Mouse (Mus musculus): ENCODE data around the gene Aox3.

Gene Aox3

DNA sequence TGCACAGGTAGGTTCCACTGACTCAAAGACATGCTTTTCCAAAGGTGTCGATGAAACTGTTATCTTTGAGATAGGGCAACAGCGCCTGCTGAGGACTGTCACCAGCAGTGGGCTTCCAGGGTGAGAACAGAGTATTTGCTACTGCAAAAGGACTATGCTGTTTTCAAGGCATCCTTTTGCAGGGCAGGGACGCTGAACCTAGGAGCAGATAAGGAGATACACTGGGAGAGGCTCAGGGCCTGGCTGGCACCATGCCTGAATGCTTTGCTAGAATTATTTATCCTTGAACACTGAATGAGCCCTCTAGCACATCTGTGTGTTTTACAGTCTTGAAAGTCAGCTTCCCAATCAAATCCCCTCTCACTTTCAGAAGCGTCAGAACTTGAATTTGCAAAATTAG is 85.5 kb downstream of the Aox3 start:
- DNase-seq (ENCODE audit: low spot score in 2 of 2), result no peak

DNA sequence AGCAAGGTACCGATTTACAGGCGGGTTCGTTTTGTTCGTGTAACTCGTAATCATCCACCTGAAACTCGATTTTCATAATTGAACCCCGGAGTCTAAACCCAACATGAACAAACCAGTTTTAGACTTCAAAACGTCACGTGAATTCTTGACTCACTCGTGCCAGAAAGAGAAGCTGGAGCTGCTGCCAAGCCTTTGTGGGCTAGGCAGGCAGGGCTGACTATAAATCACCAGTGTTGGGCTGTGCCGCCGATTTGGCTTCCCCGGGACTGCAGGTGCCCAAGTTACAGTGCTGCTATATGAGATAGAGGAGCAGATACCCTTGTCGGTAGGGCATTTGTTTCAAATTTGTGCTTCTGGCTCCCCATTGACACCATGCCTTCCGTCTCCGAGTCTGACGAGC is 97.3 kb downstream of the Aox3 start, which contains the start of gene Aox4:
Aox4 (plus strand) TSS at position 195 of the 400 bp plus-strand sequence.
- DNase-seq (ENCODE audit: low spot score in 2 of 2), result peak; percentile 12 to 31

GRCm38 (mm10) chr1:58212805-58213204 is 99.9 kb downstream of the Aox3 start:
- no peak for DNase-seq (ENCODE audit: low spot score in 2 of 2)

DNA sequence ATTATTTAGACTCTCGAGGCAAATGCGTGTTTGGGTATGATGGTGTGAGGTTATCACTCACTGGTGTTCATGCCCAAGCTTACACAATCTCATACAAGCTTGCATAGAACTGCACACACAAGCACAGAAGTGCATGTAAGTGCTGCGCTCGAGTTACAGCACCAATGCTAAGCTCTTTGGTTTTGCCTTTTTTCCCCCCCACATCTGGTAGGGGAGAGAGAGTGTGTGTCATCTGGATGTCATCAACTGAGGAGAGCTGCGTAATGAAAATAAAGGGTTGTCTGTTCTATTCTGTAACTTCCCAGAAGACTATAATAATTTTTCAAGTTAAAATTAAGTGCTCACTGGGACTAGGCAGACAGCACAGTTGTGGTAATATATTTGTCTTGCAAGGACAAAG is 100.9 kb downstream of the Aox3 start:
- DNase-seq (ENCODE audit: low spot score in 2 of 2), result no peak

GRCm38 (mm10) chr1:58215353-58215752 is 102.4 kb downstream of the Aox3 start:
- no peak for DNase-seq (ENCODE audit: low spot score in 2 of 2)

DNA sequence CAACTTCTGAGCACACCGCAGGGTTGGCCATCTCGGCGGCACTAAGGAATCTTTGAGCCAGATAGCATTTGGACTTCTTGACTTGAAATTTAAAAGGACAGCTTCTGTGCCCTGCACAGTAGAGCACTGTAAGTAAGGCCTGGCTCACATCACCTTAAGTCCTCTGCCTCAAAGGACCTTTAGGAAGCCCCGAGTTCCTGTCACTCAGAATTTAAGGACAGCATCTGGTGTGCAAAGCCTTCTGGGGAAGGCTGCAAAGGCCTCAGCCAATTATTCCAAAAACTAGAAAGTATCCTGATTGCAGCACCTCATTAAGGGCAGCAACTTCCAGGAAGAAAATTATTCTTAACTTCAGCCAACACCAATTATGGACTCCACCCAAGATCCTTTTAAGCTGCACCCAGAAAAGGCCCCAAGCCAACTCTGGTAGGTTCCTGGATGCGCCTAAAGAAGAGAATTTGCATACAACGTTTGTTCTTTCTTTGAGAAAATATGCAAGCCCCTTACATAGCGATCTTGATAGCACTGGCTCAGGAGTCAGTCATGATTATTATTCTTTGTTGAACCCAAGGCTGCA is 103.1 kb downstream of the Aox3 start:
- no peak for DNase-seq (ENCODE audit: low spot score in 2 of 2)

- DNase-seq (ENCODE audit: low spot score in 2 of 2), result no peak
Observed at GRCm38 (mm10) chr1:58221070-58221469, 108.1 kb downstream of the Aox3 start.

DNA sequence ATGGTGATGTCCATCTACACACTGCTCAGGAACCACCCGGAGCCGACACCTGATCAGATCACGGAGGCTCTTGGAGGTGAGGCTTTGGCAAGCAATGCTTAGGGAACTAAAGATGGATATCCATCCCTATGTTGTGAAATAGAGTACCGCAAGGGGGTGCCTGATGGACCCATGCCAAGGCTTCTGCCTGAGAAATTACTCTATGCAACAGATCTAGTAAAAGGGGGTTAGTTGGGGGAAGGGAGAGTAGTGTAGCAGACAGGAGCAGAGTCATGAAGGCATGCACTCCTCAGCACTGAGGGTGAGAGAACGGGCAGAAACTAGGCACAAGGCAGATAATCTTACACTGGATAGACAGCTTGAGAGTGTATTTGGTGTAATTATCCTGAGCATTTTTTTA is 108.9 kb downstream of the Aox3 start:
- DNase-seq (ENCODE audit: low spot score in 2 of 2), result no peak

- DNase-seq (ENCODE audit: low spot score in 2 of 2), result no peak
Observed at GRCm38 (mm10) chr1:58228086-58228485, 115.2 kb downstream of the Aox3 start.

GRCm38 (mm10) chr1:58228916-58229315 is 116.0 kb downstream of the Aox3 start:
- no peak for DNase-seq (ENCODE audit: low spot score in 2 of 2)

DNA sequence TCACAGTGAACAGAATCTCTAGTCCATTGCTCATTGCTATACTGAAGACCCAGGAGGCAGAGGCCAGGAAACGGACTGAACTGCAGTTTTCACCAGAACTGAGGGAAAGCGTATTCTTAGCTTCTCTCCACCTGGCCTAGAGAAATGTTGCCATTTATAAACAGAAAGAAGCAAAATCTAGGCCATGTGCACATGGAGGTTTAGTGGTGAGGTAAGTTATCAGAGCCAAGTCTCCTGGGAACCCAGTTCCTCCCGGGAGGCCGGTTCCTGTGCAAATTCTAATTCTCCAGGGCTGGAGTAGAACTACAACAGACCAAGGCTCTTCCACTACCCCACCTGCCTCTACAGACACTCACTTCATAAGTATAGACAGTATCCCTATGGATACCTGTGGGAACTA is 116.8 kb downstream of the Aox3 start:
- DNase-seq (ENCODE audit: low spot score in 2 of 2), result no peak

- no peak for DNase-seq (ENCODE audit: low spot score in 2 of 2)
Observed at GRCm38 (mm10) chr1:58230542-58230941, 117.6 kb downstream of the Aox3 start.

- no peak for DNase-seq (ENCODE audit: low spot score in 2 of 2)
Observed at GRCm38 (mm10) chr1:58235405-58235804, 122.5 kb downstream of the Aox3 start.

DNA sequence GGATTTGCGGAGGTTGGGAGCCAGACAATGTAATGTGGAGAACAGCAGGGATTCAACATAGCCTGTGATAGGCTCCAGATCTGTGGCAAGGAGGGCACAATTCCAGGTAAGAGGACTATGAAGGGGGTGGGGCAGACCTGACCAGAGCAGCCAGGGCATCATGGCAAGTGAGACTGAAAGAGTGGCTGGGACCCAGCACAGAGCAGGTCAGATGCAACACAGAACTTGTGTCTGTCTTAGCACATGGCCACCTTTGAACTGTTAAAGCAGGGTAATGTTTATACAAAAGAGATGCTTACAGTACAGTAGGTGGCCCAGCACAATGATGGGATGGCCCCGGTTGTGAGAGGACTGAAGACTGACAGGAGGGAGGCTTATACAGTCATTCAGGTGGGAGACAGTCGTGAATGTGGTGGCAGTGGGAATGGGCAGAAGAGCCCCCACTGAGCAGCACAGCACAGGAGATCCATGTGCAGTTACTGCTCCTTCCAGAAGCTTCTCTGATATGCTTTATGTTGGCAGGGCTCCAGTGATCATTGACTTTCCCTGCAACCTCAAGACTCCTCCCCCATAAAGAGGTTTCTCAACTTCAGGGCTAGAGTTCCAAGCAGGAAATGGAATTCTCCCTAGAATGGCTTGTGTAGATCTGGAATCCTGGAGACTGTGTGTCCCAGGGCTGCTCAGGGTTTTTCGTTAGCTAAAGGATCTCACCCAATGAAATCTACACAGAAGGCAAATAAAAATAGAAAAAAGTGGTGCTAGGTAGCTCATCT is 124.8 kb downstream of the Aox3 start:
- DNase-seq (ENCODE audit: low spot score in 2 of 2), result no peak

- DNase-seq (ENCODE audit: low spot score in 2 of 2), result no peak
Observed at GRCm38 (mm10) chr1:58238440-58238839, 125.5 kb downstream of the Aox3 start.

- no peak for DNase-seq (ENCODE audit: low spot score in 2 of 2)
Observed at GRCm38 (mm10) chr1:58238961-58239360, 126.0 kb downstream of the Aox3 start.

DNA sequence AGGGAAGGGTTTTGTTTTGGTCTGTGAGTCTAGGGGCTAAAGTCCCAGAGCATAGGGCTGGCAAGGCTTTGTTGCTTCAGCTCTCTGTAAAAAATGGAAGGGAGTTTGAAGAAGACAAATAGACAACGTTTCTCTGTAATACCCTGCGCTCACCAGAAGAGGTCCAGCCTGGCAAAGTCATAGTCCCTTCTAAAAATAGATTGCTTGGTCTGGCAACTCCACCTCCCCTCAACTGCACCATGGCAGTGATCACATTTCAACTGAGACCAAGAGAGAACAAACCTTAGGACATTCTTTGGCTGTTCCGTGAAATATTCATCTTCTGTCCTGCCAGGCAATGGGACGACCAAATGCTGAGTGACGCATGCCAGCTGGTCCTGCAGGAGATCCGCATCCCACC is 127.4 kb downstream of the Aox3 start:
- no peak for DNase-seq (ENCODE audit: low spot score in 2 of 2)

DNA sequence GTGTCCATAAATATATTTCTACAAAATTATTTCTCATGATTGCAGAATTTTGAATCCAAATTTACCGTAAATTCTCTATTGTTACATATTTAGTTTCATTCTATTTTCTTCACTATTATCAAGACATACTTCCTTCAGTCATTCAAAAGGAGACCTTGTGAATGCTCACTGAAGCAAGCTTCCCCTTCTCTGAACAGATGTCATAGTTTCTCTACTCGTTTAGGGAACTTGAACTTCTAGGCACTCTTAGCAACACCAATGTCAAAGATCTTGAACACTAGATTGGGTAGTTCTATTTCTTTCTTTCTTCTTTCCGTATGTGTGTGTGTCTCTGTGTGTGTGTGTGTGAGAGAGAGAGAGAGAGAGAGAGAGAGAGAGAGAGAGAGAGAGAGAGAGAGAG is 131.6 kb downstream of the Aox3 start:
- DNase-seq (ENCODE audit: low spot score in 2 of 2), result no peak

- no peak for DNase-seq (ENCODE audit: low spot score in 2 of 2)
Observed at GRCm38 (mm10) chr1:58248518-58248917, 135.6 kb downstream of the Aox3 start.

All from frontal cortex, postnatal 25 days (tissue).